Comparison of ENCODE assay signal across 8 mouse cellular contexts in the genomic region with DNA sequence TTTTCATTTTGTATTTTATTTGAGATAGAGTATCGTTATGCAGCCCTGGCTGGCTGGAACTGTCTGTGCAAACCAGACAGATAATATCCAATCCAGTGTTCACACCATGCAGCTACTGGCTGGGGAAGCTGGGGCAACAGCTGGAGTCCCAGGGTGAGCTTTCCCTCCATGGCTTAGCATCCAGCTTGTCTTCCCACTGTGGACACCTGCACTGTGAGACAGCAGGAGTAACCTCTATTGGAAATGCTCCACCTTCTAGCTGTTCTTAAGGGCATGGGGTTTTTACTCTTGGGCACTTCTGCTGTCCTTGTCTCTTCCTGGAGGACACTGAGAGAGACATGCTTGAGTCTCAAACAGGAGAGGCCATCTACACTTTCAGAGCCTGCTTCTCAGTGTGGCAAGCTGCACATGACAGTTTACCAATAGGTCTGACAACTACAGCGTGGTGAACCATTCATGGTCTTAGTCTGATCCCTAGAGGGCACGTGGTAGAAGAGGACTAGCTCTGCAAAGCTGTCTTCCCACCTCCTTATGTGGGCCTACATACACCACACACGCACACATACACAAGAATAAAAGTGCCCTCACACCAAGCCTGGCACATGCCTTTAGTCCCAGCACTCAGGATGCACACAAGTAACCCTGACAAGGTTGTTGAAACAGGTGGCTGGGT. TPM values are rescaled to one million over a fixed set of nuclear protein-coding genes. Genes with fewer than 3 reads are reported as not detected.
DNase-seq lines count a peak whose midpoint lies in the region; ATAC-seq and TF ChIP-seq lines count a peak whose summit lies in the region.

No protein-coding gene starts in this region.

- no peak; the same call in 1 of the 2 replicates for ATAC-seq in forebrain, postnatal 0 days
- ATAC-seq in liver, postnatal 0 days = no peak

- TF ChIP-seq EP300 in ES-Bruce4 (IDR thresholded peaks at IDR 0.05; ENCODE audit: insufficient read depth, low read depth, low read length) = no peak
- no peak for TF ChIP-seq EP300 in liver, postnatal 0 days (IDR thresholded peaks at IDR 0.05; ENCODE audit: low read depth)

- intact Hi-C loops in heart, postnatal 25 days (cut with DNase I) = loop anchor here (2.0 to 10.0 kb wide), 3 partner anchors 73 to 337 kb away; partner anchors contain the start of gene Zfp809
- intact Hi-C loops in gastrocnemius, postnatal 14 days (cut with DNase I; ENCODE audit: low total_unique reads) = no loop called here

- peak overlapping the region; percentile 59 for H3K4me2 ChIP-seq in forebrain, postnatal 0 days (ENCODE audit: low read depth)
- peak overlapping the region; percentile 72 for H3K4me2 ChIP-seq in liver, postnatal 0 days (ENCODE audit: low read depth, low read length)

- no peak overlapping the region for H3K27ac ChIP-seq in ES-Bruce4 (ENCODE audit: insufficient read depth, low read length)
- H3K27ac ChIP-seq in forebrain, postnatal 0 days (ENCODE audit: low read depth, low read length) = peak overlapping the region; percentile 96
- peak overlapping the region; percentile 95 for H3K27ac ChIP-seq in liver, postnatal 0 days (ENCODE audit: low read depth)

- no peak for TF ChIP-seq CTCF in ES-Bruce4 (IDR thresholded peaks at IDR 0.05; ENCODE audit: low read depth, low read length)
- no peak for TF ChIP-seq CTCF in forebrain, postnatal 0 days (IDR thresholded peaks at IDR 0.05; ENCODE audit: low read depth)
- 0 out of 2 replicates have a peak, but pooled peaks have one; percentile 21 for TF ChIP-seq CTCF in liver, postnatal 0 days (IDR thresholded peaks at IDR 0.05; ENCODE audit: low read depth)

- 59% methylated on average over 4 of the region's 4 CpGs for WGBS in forebrain, postnatal 0 days
- WGBS in liver, postnatal 0 days (ENCODE audit: insufficient replicate concordance) = 67% methylated on average over 4 of the region's 4 CpGs

- H3K4me3 ChIP-seq in ES-Bruce4 (ENCODE audit: low read depth, low read length) = peak overlapping the region; percentile 61
- H3K4me3 ChIP-seq in forebrain, postnatal 0 days (ENCODE audit: low read depth, low read length) = peak overlapping the region; percentile 79
- H3K4me3 ChIP-seq in liver, postnatal 0 days (ENCODE audit: low read depth, low read length) = peak overlapping the region; percentile 95

- H3K9me3 ChIP-seq in ES-Bruce4 (replicated peaks; ENCODE audit: control insufficient read depth, insufficient read depth, low read length, poor library complexity, severe bottlenecking) = no peaks in the 10 kb centered on the region
- no peaks in the 10 kb centered on the region for H3K9me3 ChIP-seq in forebrain, postnatal 0 days (ENCODE audit: low read length)
- H3K9me3 ChIP-seq in liver, postnatal 0 days (ENCODE audit: low read length) = no peaks in the 10 kb centered on the region

- peak overlapping the region; percentile 20; the same call in 1 of the 2 replicates for H3K9ac ChIP-seq in ES-Bruce4 (ENCODE audit: low read depth, poor library complexity, severe bottlenecking)
- peak overlapping the region; percentile 88 for H3K9ac ChIP-seq in forebrain, postnatal 0 days
- peak overlapping the region; percentile 8; the same call in 1 of the 2 replicates for H3K9ac ChIP-seq in liver, postnatal 0 days (replicated peaks)

- no peaks in the 10 kb centered on the region for H3K27me3 ChIP-seq in ES-Bruce4 (ENCODE audit: control insufficient read depth, insufficient read depth, low read length, poor library complexity, severe bottlenecking)
- H3K27me3 ChIP-seq in forebrain, postnatal 0 days (ENCODE audit: insufficient read depth, low read length) = no peaks in the 10 kb centered on the region
- no peaks in the 10 kb centered on the region for H3K27me3 ChIP-seq in liver, postnatal 0 days (ENCODE audit: insufficient read depth, low read length)

- TF ChIP-seq POLR2A in ES-Bruce4 (IDR thresholded peaks at IDR 0.05; ENCODE audit: insufficient read depth, low read length) = no peak

- peak; percentile 85 for DNase-seq in heart, adult 11 months
- no peak for DNase-seq in heart, postnatal 25 days (ENCODE audit: low spot score)
- no peak for DNase-seq in forebrain, postnatal 0 days
- DNase-seq in liver, postnatal 0 days = no peak
- no peak for DNase-seq in yolk sac, embryonic 10.5 days (ENCODE audit: low spot score)
- no peak for DNase-seq in gastrocnemius, postnatal 14 days
- DNase-seq in kidney, adult 9 months = no peak

- peaks cover 8% of the 10 kb centered on the region for H3K36me3 ChIP-seq in ES-Bruce4 (ENCODE audit: control insufficient read depth, insufficient read depth, low read length, poor library complexity, severe bottlenecking)
- H3K36me3 ChIP-seq in forebrain, postnatal 0 days (ENCODE audit: insufficient read depth) = peaks cover 53% of the 10 kb centered on the region
- peaks cover 22% of the 10 kb centered on the region for H3K36me3 ChIP-seq in liver, postnatal 0 days (replicated peaks; ENCODE audit: insufficient read depth, low read length)

- no peaks in the 10 kb centered on the region for H3K4me1 ChIP-seq in ES-Bruce4 (ENCODE audit: control insufficient read depth, insufficient read depth, low read length)
- H3K4me1 ChIP-seq in forebrain, postnatal 0 days (ENCODE audit: insufficient read depth) = 0 out of 2 replicates have a peak, but pooled peaks cover 4% of the 10 kb centered on the region
- peaks cover 13% of the 10 kb centered on the region for H3K4me1 ChIP-seq in liver, postnatal 0 days (ENCODE audit: insufficient read depth)

RNA-seq across cellular contexts. Expression of gene Gm49318, which starts 1.0 kb away (rescaled TPM):
- total RNA-seq in heart, postnatal 25 days (2021) = not detected
- polyA plus RNA-seq in ES-Bruce4 (2011; ENCODE audit: insufficient read depth, insufficient read length, low read depth, missing spikeins) = not detected in 2 replicates
- not detected in 2 replicates for total RNA-seq in forebrain, postnatal 0 days (2014; rRNA removed)
- polyA plus RNA-seq in forebrain, postnatal 0 days (2015; fragmentation: Nextera tagmentation; extraction: Ambion mirVana) = not detected in 2 replicates
- not detected in 2 replicates for polyA plus RNA-seq in liver, postnatal 0 days (2015; fragmentation: Nextera tagmentation; extraction: Ambion mirVana)
- not detected for total RNA-seq in gastrocnemius, postnatal 14 days (2021)

RNA-seq across cellular contexts. Expression of gene Zfp653, which starts 1.2 kb away (rescaled TPM):
- total RNA-seq in heart, postnatal 25 days (2021) = 1 to 10 TPM; 4.0 to 4.3 TPM
- polyA plus RNA-seq in ES-Bruce4 (2011; ENCODE audit: insufficient read depth, insufficient read length, low read depth, missing spikeins) = 7.2 and 8.8 TPM in 2 replicates
- total RNA-seq in forebrain, postnatal 0 days (2014; rRNA removed) = 31.0 and 32.3 TPM in 2 replicates
- 13.3 and 16.3 TPM in 2 replicates for polyA plus RNA-seq in forebrain, postnatal 0 days (2015; fragmentation: Nextera tagmentation; extraction: Ambion mirVana)
- 2.6 and 3.1 TPM in 2 replicates for polyA plus RNA-seq in liver, postnatal 0 days (2015; fragmentation: Nextera tagmentation; extraction: Ambion mirVana)
- total RNA-seq in gastrocnemius, postnatal 14 days (2021) = 1 to 10 TPM; 2.6 to 3.2 TPM

RNA-seq across cellular contexts. Expression of gene Ecsit, which starts 15.2 kb away (rescaled TPM):
- 100 to 1,000 TPM; 103 TPM for total RNA-seq in heart, postnatal 25 days (2021)
- 20.9 and 21.9 TPM in 2 replicates for polyA plus RNA-seq in ES-Bruce4 (2011; ENCODE audit: insufficient read depth, insufficient read length, low read depth, missing spikeins)
- total RNA-seq in forebrain, postnatal 0 days (2014; rRNA removed) = 55.2 and 59.2 TPM in 2 replicates
- 64.1 and 64.7 TPM in 2 replicates for polyA plus RNA-seq in forebrain, postnatal 0 days (2015; fragmentation: Nextera tagmentation; extraction: Ambion mirVana)
- polyA plus RNA-seq in liver, postnatal 0 days (2015; fragmentation: Nextera tagmentation; extraction: Ambion mirVana) = 18.1 and 18.2 TPM in 2 replicates
- total RNA-seq in gastrocnemius, postnatal 14 days (2021) = 10 to 100 TPM; 68.5 to 72.2 TPM

RNA-seq across cellular contexts. Expression of gene Elavl3, which starts 18.2 kb away (rescaled TPM):
- under 1 TPM; 0.21 to 0.50 TPM for total RNA-seq in heart, postnatal 25 days (2021)
- 8.3 and 10.6 TPM in 2 replicates for polyA plus RNA-seq in ES-Bruce4 (2011; ENCODE audit: insufficient read depth, insufficient read length, low read depth, missing spikeins)
- 159 and 191 TPM in 2 replicates for total RNA-seq in forebrain, postnatal 0 days (2014; rRNA removed)
- polyA plus RNA-seq in forebrain, postnatal 0 days (2015; fragmentation: Nextera tagmentation; extraction: Ambion mirVana) = 51.3 and 74.7 TPM in 2 replicates
- not detected in 2 replicates for polyA plus RNA-seq in liver, postnatal 0 days (2015; fragmentation: Nextera tagmentation; extraction: Ambion mirVana)
- under 1 TPM; 0.14 to 0.73 TPM for total RNA-seq in gastrocnemius, postnatal 14 days (2021)

RNA-seq across cellular contexts. Expression of gene Cnn1, which starts 29.0 kb away (rescaled TPM):
- total RNA-seq in heart, postnatal 25 days (2021) = 10 to 100 TPM in 1 of 2 experiments, 1 to 10 TPM in 1; 7.6 to 10.4 TPM
- polyA plus RNA-seq in ES-Bruce4 (2011; ENCODE audit: insufficient read depth, insufficient read length, low read depth, missing spikeins) = 7.8 and 10.1 TPM in 2 replicates
- 0.24 TPM in 1 of 2 replicates, not detected in the other for total RNA-seq in forebrain, postnatal 0 days (2014; rRNA removed)
- 0.24 and 0.86 TPM in 2 replicates for polyA plus RNA-seq in forebrain, postnatal 0 days (2015; fragmentation: Nextera tagmentation; extraction: Ambion mirVana)
- polyA plus RNA-seq in liver, postnatal 0 days (2015; fragmentation: Nextera tagmentation; extraction: Ambion mirVana) = 0.33 and 0.68 TPM in 2 replicates
- total RNA-seq in gastrocnemius, postnatal 14 days (2021) = 1 to 10 TPM; 1.7 to 7.9 TPM

Comparison
In these comparisons a context has a peak if more than half of its experiments do, and no peak if none do; other contexts are left out.
1. H3K9ac ChIP-seq: peak in every context shown above with its lines; median percentile 88 in forebrain, postnatal 0 days; 20 in ES-Bruce4; 8 in liver, postnatal 0 days.